Mouse (Mus musculus): ENCODE data around the gene Usp30. TPM values are rescaled to one million over a fixed set of nuclear protein-coding genes. Genes with fewer than 3 reads are reported as not detected.

Usp30 gene
- polyA plus RNA-seq, 1 experiment: 10.9 TPM

- Histone ChIP-seq H3K27me3 (ENCODE audit: control insufficient read depth, insufficient read depth, low read length) (no peaks in the 10 kb centered on the region), H3K27ac (ENCODE audit: insufficient read depth, low read depth, low read length) (no peak overlapping the region), H3K4me1 (ENCODE audit: control insufficient read depth, insufficient read depth, insufficient read length, low read length) (peaks cover 7% of the 10 kb centered on the region; the same call in 1 of the 2 replicates), H3K4me3 (ENCODE audit: low read depth, low read length) (no peak overlapping the region), H3K36me3 (ENCODE audit: control insufficient read depth, insufficient read depth, low read length) (no peaks in the 10 kb centered on the region)
- TF ChIP-seq POLR2A (IDR thresholded peaks at IDR 0.05; ENCODE audit: low read depth, low read length): no peak
- TF ChIP-seq CTCF (IDR thresholded peaks at IDR 0.05; ENCODE audit: extremely low read depth, insufficient read length, insufficient replicate concordance, low read depth, low read length): no peak
- 65% methylated on average over 3 of the region's 3 CpGs for WGBS
These were observed 19.1 kb upstream of the Usp30 start for GRCm38 (mm10) chr5:114046151-114046550.

- peak; percentile 30; the same call in 1 of the 2 replicates for TF ChIP-seq CTCF (IDR thresholded peaks at IDR 0.05; ENCODE audit: extremely low read depth, insufficient read length, insufficient replicate concordance, low read depth, low read length)
- no peak for TF ChIP-seq POLR2A (IDR thresholded peaks at IDR 0.05; ENCODE audit: low read depth, low read length)
- H3K27me3 ChIP-seq (ENCODE audit: control insufficient read depth, insufficient read depth, low read length): no peaks in the 10 kb centered on the region
- WGBS: 42% methylated on average over 3 of the region's 3 CpGs
- H3K27ac ChIP-seq (ENCODE audit: insufficient read depth, low read depth, low read length): no peak overlapping the region
- H3K4me3 ChIP-seq (ENCODE audit: low read depth, low read length): no peak overlapping the region
- no peaks in the 10 kb centered on the region for H3K36me3 ChIP-seq (ENCODE audit: control insufficient read depth, insufficient read depth, low read length)
- peaks cover 6% of the 10 kb centered on the region; the same call in 1 of the 2 replicates for H3K4me1 ChIP-seq (ENCODE audit: control insufficient read depth, insufficient read depth, insufficient read length, low read length)
These were observed 18.7 kb upstream of the Usp30 start for GRCm38 (mm10) chr5:114046604-114047003.

GRCm38 (mm10) chr5:114047182-114047581 is 18.1 kb upstream of the Usp30 start:
- H3K36me3 ChIP-seq (ENCODE audit: control insufficient read depth, insufficient read depth, low read length): no peaks in the 10 kb centered on the region
- TF ChIP-seq CTCF (IDR thresholded peaks at IDR 0.05; ENCODE audit: extremely low read depth, insufficient read length, insufficient replicate concordance, low read depth, low read length) (no peak), POLR2A (IDR thresholded peaks at IDR 0.05; ENCODE audit: low read depth, low read length) (no peak)
- H3K4me3 ChIP-seq (ENCODE audit: low read depth, low read length): no peak overlapping the region
- H3K27ac ChIP-seq (ENCODE audit: insufficient read depth, low read depth, low read length): no peak overlapping the region
- WGBS: 73% methylated on average over 5 of the region's 5 CpGs
- H3K4me1 ChIP-seq (ENCODE audit: control insufficient read depth, insufficient read depth, insufficient read length, low read length): peaks cover under 1% of the 10 kb centered on the region; the same call in 1 of the 2 replicates
- H3K27me3 ChIP-seq (ENCODE audit: control insufficient read depth, insufficient read depth, low read length): no peaks in the 10 kb centered on the region

GRCm38 (mm10) chr5:114048731-114049308 is 16.4 kb upstream of the Usp30 start:
- Histone ChIP-seq H3K36me3 (ENCODE audit: control insufficient read depth, insufficient read depth, low read length) (no peaks in the 10 kb centered on the region), H3K27ac (ENCODE audit: insufficient read depth, low read depth, low read length) (no peak overlapping the region), H3K27me3 (ENCODE audit: control insufficient read depth, insufficient read depth, low read length) (no peaks in the 10 kb centered on the region), H3K4me3 (ENCODE audit: low read depth, low read length) (no peak overlapping the region), H3K4me1 (ENCODE audit: control insufficient read depth, insufficient read depth, insufficient read length, low read length) (peaks cover 4% of the 10 kb centered on the region; the same call in 1 of the 2 replicates)
- no peak for TF ChIP-seq CTCF (IDR thresholded peaks at IDR 0.05; ENCODE audit: extremely low read depth, insufficient read length, insufficient replicate concordance, low read depth, low read length)
- TF ChIP-seq POLR2A (IDR thresholded peaks at IDR 0.05; ENCODE audit: low read depth, low read length): no peak
- WGBS: 43% methylated on average over 12 of the region's 12 CpGs

- TF ChIP-seq POLR2A (IDR thresholded peaks at IDR 0.05; ENCODE audit: low read depth, low read length) (no peak), CTCF (IDR thresholded peaks at IDR 0.05; ENCODE audit: extremely low read depth, insufficient read length, insufficient replicate concordance, low read depth, low read length) (peak; percentile 92)
- H3K27me3 ChIP-seq (ENCODE audit: control insufficient read depth, insufficient read depth, low read length): no peaks in the 10 kb centered on the region
- no peak overlapping the region for H3K27ac ChIP-seq (ENCODE audit: insufficient read depth, low read depth, low read length)
- peak overlapping the region; percentile 12 for H3K4me3 ChIP-seq (ENCODE audit: low read depth, low read length)
- H3K4me1 ChIP-seq (ENCODE audit: control insufficient read depth, insufficient read depth, insufficient read length, low read length): peaks cover 4% of the 10 kb centered on the region; the same call in 1 of the 2 replicates
- WGBS: 14% methylated on average over 9 of the region's 9 CpGs
- no peaks in the 10 kb centered on the region for H3K36me3 ChIP-seq (ENCODE audit: control insufficient read depth, insufficient read depth, low read length)
These were observed 13.0 kb upstream of the Usp30 start for GRCm38 (mm10) chr5:114052246-114052761.

- peaks cover 3% of the 10 kb centered on the region; the same call in 1 of the 2 replicates for H3K4me1 ChIP-seq (ENCODE audit: control insufficient read depth, insufficient read depth, insufficient read length, low read length)
- TF ChIP-seq POLR2A (IDR thresholded peaks at IDR 0.05; ENCODE audit: low read depth, low read length): no peak
- TF ChIP-seq CTCF (IDR thresholded peaks at IDR 0.05; ENCODE audit: extremely low read depth, insufficient read length, insufficient replicate concordance, low read depth, low read length): no peak
- no peak overlapping the region for H3K27ac ChIP-seq (ENCODE audit: insufficient read depth, low read depth, low read length)
- H3K36me3 ChIP-seq (ENCODE audit: control insufficient read depth, insufficient read depth, low read length): no peaks in the 10 kb centered on the region
- WGBS: 72% methylated on average over 9 of the region's 9 CpGs
- no peaks in the 10 kb centered on the region for H3K27me3 ChIP-seq (ENCODE audit: control insufficient read depth, insufficient read depth, low read length)
- no peak overlapping the region for H3K4me3 ChIP-seq (ENCODE audit: low read depth, low read length)
These were observed 8.0 kb upstream of the Usp30 start for GRCm38 (mm10) chr5:114057129-114057731.

- no peak for TF ChIP-seq POLR2A (IDR thresholded peaks at IDR 0.05; ENCODE audit: low read depth, low read length)
- no peak for TF ChIP-seq CTCF (IDR thresholded peaks at IDR 0.05; ENCODE audit: extremely low read depth, insufficient read length, insufficient replicate concordance, low read depth, low read length)
- H3K4me3 ChIP-seq (ENCODE audit: low read depth, low read length): no peak overlapping the region
- WGBS: 27% methylated on average over 7 of the region's 7 CpGs
- H3K36me3 ChIP-seq (ENCODE audit: control insufficient read depth, insufficient read depth, low read length): no peaks in the 10 kb centered on the region
- H3K27ac ChIP-seq (ENCODE audit: insufficient read depth, low read depth, low read length): no peak overlapping the region
- H3K27me3 ChIP-seq (ENCODE audit: control insufficient read depth, insufficient read depth, low read length): no peaks in the 10 kb centered on the region
- H3K4me1 ChIP-seq (ENCODE audit: control insufficient read depth, insufficient read depth, insufficient read length, low read length): no peaks in the 10 kb centered on the region
These were observed 3.6 kb upstream of the Usp30 start for GRCm38 (mm10) chr5:114061675-114062074.
